Mouse (Mus musculus) ES-Bruce4 (cell line): ENCODE measurements around the gene Hpse.

ENCODE experiments used
- CTCF ChIP-seq: IDR thresholded peaks from one replicate; pipeline ENCODE4 v1.8.1; 2011; ENCODE audit warnings: low read depth, low read length
- POLR2A ChIP-seq: IDR thresholded peaks from one replicate; pipeline ENCODE4 v1.8.1; 2011; ENCODE audit warnings: low read length; ENCODE audit not compliant: insufficient read depth

- TF ChIP-seq POLR2A (no peak), CTCF (no peak)
Measured at GRCm38 (mm10) chr5:100672403-100672802, 47.1 kb downstream of the Hpse start.
